Comparison of ENCODE assay signal across 16 mouse cellular contexts in the genomic region with DNA sequence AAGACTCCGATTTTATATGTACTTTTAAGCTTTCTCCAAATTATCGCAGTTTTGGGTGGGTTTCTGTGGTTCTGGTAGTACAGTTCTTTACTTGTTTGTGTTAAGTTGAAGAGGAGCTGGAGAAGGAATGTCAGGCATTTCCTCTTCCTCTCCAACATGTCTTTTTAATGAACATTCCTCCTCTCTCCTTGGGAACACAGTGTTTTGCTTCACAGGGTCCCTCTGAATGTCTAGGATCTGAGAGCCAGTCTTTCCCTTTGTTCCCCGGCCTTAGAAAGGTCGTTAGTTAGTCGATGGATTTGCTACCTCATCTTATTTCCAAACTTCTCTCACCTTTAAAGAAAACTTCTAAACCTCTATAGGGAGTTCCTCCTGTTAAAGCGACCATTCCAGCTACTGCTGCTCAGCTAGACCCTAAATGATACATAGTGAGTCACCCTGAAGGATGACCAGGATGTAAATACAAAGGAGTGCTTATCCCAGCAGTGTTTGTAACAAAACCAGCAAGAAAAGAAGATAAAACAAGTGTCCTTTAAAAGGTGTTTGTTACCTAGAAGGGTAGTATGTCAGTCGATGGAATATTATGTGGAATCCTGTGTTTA. TPM values are rescaled to one million over a fixed set of nuclear protein-coding genes. Genes with fewer than 3 reads are reported as not detected.
DNase-seq lines count a peak whose midpoint lies in the region; ATAC-seq and TF ChIP-seq lines count a peak whose summit lies in the region.
"Had no signal": no experiment of that assay in that cellular context is flagged by ENCODE, and none has a peak within 500 bp of the region (broad histone marks: within the 10 kb centered on the region; RNA-seq: fewer than 3 reads in every experiment).

No protein-coding gene starts in this region.

- no peaks in the 10 kb centered on the region for H3K9me3 ChIP-seq in kidney, embryonic 16.5 days (ENCODE audit: low read length)
- no peaks in the 10 kb centered on the region for H3K9me3 ChIP-seq in intestine, embryonic 15.5 days
- H3K9me3 ChIP-seq: liver, embryonic 15.5 days had no signal

- H3K36me3 ChIP-seq in kidney, embryonic 16.5 days (ENCODE audit: insufficient read depth, low read length), result no peaks in the 10 kb centered on the region
- no peaks in the 10 kb centered on the region for H3K36me3 ChIP-seq in intestine, embryonic 15.5 days
- H3K36me3 ChIP-seq: liver, embryonic 15.5 days had no signal

- no peak for DNase-seq in gastrocnemius, adult 2 months
- DNase-seq in gastrocnemius, postnatal 14 days, result no peak
- DNase-seq in kidney, adult 11 months, result no peak
- DNase-seq in Muller cell, postnatal 12 days (ENCODE audit: inconsistent ontology term), result peak; percentile 81
- no peak for DNase-seq in right cerebral cortex, adult 2 months (ENCODE audit: low spot score in 2 of 2)
- DNase-seq in adrenal gland, adult (ENCODE audit: inconsistent age in 2 of 2, low spot score in 1 of 2), result no peak
- DNase-seq: cerebellum, adult 11-12 months had no signal

- TF ChIP-seq CTCF in gastrocnemius, adult 2 months (IDR thresholded peaks at IDR 0.05), result no peak

- H3K9ac ChIP-seq in kidney, embryonic 16.5 days (replicated peaks; ENCODE audit: low read length), result no peak overlapping the region
- H3K9ac ChIP-seq in intestine, embryonic 15.5 days, result no peak overlapping the region
- H3K9ac ChIP-seq: liver, embryonic 15.5 days had no signal

- no peak overlapping the region for H3K4me2 ChIP-seq in kidney, embryonic 16.5 days (replicated peaks; ENCODE audit: low read depth, low read length)
- no peak overlapping the region for H3K4me2 ChIP-seq in intestine, embryonic 15.5 days (replicated peaks)
- H3K4me2 ChIP-seq: liver, embryonic 15.5 days had no signal

- intact Hi-C loops in gastrocnemius, adult 2 months (cut with DNase I), result no loop called here
- intact Hi-C loops in gastrocnemius, postnatal 14 days (cut with DNase I; ENCODE audit: low total_unique reads), result no loop called here

- peaks cover 39% of the 10 kb centered on the region for H3K4me1 ChIP-seq in kidney, embryonic 16.5 days (ENCODE audit: insufficient read depth, low read length)
- H3K4me1 ChIP-seq in intestine, embryonic 15.5 days (replicated peaks), result peaks cover 16% of the 10 kb centered on the region; the same call in 1 of the 2 replicates

- no peaks in the 10 kb centered on the region for H3K27me3 ChIP-seq in kidney, embryonic 16.5 days (ENCODE audit: insufficient read depth, low read length)
- H3K27me3 ChIP-seq in intestine, embryonic 15.5 days (replicated peaks), result no peaks in the 10 kb centered on the region
- H3K27me3 ChIP-seq: liver, embryonic 15.5 days had no signal

- 37% methylated on average over 7 of the region's 7 CpGs for WGBS in kidney, embryonic 16.5 days
- WGBS in intestine, embryonic 15.5 days, result 37% methylated on average over 7 of the region's 7 CpGs

- H3K27ac ChIP-seq in gastrocnemius, adult 2 months, result peak overlapping the region; percentile 70
- H3K27ac ChIP-seq in kidney, embryonic 16.5 days (ENCODE audit: low read length), result peak overlapping the region; percentile 95
- peak overlapping the region; percentile 9; the same call in 1 of the 2 replicates for H3K27ac ChIP-seq in intestine, embryonic 15.5 days

- no peak for ATAC-seq in kidney, embryonic 16.5 days (ENCODE audit: low FRiP score, low TSS enrichment)
- no peak for ATAC-seq in intestine, embryonic 15.5 days

- H3K4me3 ChIP-seq in gastrocnemius, adult 2 months, result no peak overlapping the region
- H3K4me3 ChIP-seq in kidney, embryonic 16.5 days (ENCODE audit: low read length), result no peak overlapping the region
- H3K4me3 ChIP-seq in intestine, embryonic 15.5 days (replicated peaks), result no peak overlapping the region
- H3K4me3 ChIP-seq: liver, embryonic 15.5 days had no signal

RNA-seq across cellular contexts. Expression of a gene that starts 46.9 kb away (rescaled TPM):
- not detected for total RNA-seq in gastrocnemius, adult 2 months (2021)
- total RNA-seq in gastrocnemius, postnatal 14 days (2021), result not detected
- polyA plus RNA-seq in kidney, embryonic 16.5 days (2015; fragmentation: Nextera tagmentation; extraction: Ambion mirVana), result not detected in 2 replicates
- polyA plus RNA-seq in intestine, embryonic 15.5 days (2015; fragmentation: Nextera tagmentation; extraction: Ambion mirVana), result not detected in 2 replicates
- total RNA-seq: adrenal gland, postnatal 10 days; left cerebral cortex, postnatal 10 days; MEL had no signal
- polyA plus RNA-seq: embryonic facial prominence, embryonic 11.5 days; heart, embryonic 14.5 days; large intestine, adult 2 months; liver, embryonic 15.5 days had no signal

Comparison
In these comparisons a context has a peak if more than half of its experiments do, and no peak if none do; other contexts are left out.
1. H3K27ac ChIP-seq: peak in every context shown above with its lines; median percentile 95 in kidney, embryonic 16.5 days; 70 in gastrocnemius, adult 2 months; 9 in intestine, embryonic 15.5 days.